Mouse (Mus musculus) myocyte (in vitro differentiated cells): ENCODE data around the gene Ulk4. TPM values are rescaled to one million over a fixed set of nuclear protein-coding genes. Genes with fewer than 3 reads are reported as not detected.

Experiments
- H3K27me3 ChIP-seq: one replicate; pipeline ENCODE4 v1.6.1; 2011; ENCODE audit not compliant: control insufficient read depth, insufficient read depth, insufficient read length
- H3K36me3 ChIP-seq: one replicate; pipeline ENCODE4 v1.6.1; 2011; ENCODE audit not compliant: control insufficient read depth, insufficient read depth
- H3K4me2 ChIP-seq: one replicate; pipeline ENCODE4 v1.6.1; 2011; ENCODE audit warnings: low read depth, control low read depth
- H3K4me3 ChIP-seq: one replicate; pipeline ENCODE4 v1.5.1; 2011; ENCODE audit warnings: mild to moderate bottlenecking, control low read depth, moderate library complexity
- H3K79me2 ChIP-seq: one replicate; pipeline ENCODE4 v1.6.1; 2011; ENCODE audit not compliant: control insufficient read depth, insufficient read depth
- H3ac ChIP-seq: one replicate; pipeline ENCODE4 v1.6.1; 2011; ENCODE audit not compliant: control insufficient read depth, insufficient read length
- CEBPB ChIP-seq: IDR thresholded peaks from 2 replicates; pipeline ENCODE4 v1.6.1; 2011; ENCODE audit warnings: mild to moderate bottlenecking, moderate library complexity; ENCODE audit not compliant: poor library complexity, insufficient read depth, severe bottlenecking
- E2F4 ChIP-seq: IDR thresholded peaks from one replicate; pipeline ENCODE4 v1.6.1; 2011; ENCODE audit warnings: mild to moderate bottlenecking, control low read depth, moderate library complexity; ENCODE audit not compliant: insufficient read depth
- MAX ChIP-seq: IDR thresholded peaks from one replicate; pipeline ENCODE4 v1.6.1; 2011; ENCODE audit warnings: low read depth, mild to moderate bottlenecking, control low read depth
- MYOD1 ChIP-seq, 3 experiments: IDR thresholded peaks; one replicate each; pipeline ENCODE4 v1.6.1; 2011; ENCODE audit warnings: control low read depth in 2 of 3, low read depth in 2 of 3, mild to moderate bottlenecking in 2 of 3, moderate library complexity in 1 of 3; ENCODE audit not compliant: insufficient read length in 2 of 3, control insufficient read depth in 1 of 3
- MYOG ChIP-seq, 3 experiments: IDR thresholded peaks; one replicate each; pipeline ENCODE4 v1.6.1; 2011; ENCODE audit warnings: control low read depth in 2 of 3, low read depth in 2 of 3, mild to moderate bottlenecking in 2 of 3; ENCODE audit not compliant: insufficient read length in 2 of 3, control insufficient read depth in 1 of 3, insufficient read depth in 1 of 3
- POLR2A ChIP-seq: IDR thresholded peaks from one replicate; pipeline ENCODE4 v1.6.1; 2011; ENCODE audit warnings: low read depth, mild to moderate bottlenecking, control low read depth, moderate library complexity; ENCODE audit not compliant: insufficient read length
- POLR2AphosphoS2 ChIP-seq: IDR thresholded peaks from one replicate; pipeline ENCODE4 v1.6.1; 2011; ENCODE audit warnings: low read depth, control low read depth; ENCODE audit not compliant: insufficient read length
- REST ChIP-seq: IDR thresholded peaks from one replicate; pipeline ENCODE4 v1.6.1; 2011; ENCODE audit warnings: mild to moderate bottlenecking, control low read depth, moderate library complexity; ENCODE audit not compliant: insufficient read depth, insufficient read length
- SRF ChIP-seq: IDR thresholded peaks from one replicate; pipeline ENCODE4 v1.6.1; 2011; ENCODE audit warnings: low read depth; ENCODE audit not compliant: control insufficient read depth, insufficient read length
- TCF12 ChIP-seq: IDR thresholded peaks from one replicate; pipeline ENCODE4 v1.6.1; 2011; ENCODE audit warnings: mild to moderate bottlenecking, control low read depth; ENCODE audit not compliant: poor library complexity, insufficient read depth, severe bottlenecking
- TCF3 ChIP-seq: IDR thresholded peaks from one replicate; pipeline ENCODE4 v1.6.1; 2011; ENCODE audit warnings: low read depth, control low read depth; ENCODE audit not compliant: insufficient read length
- USF1 ChIP-seq: IDR thresholded peaks from one replicate; pipeline ENCODE4 v1.6.1; 2011; ENCODE audit warnings: low read depth, mild to moderate bottlenecking, control low read depth, moderate library complexity
- polyA plus RNA-seq: library from polyadenylated mRNA; unstranded; fragments of >200 nt; fragmentation: generic; extraction: Trizol; gene quantifications from one replicate; pipeline ENCODE4 v1.2.1, GENCODE M21; 2012; ENCODE audit warnings: missing spikeins

Gene Ulk4
- polyA plus RNA-seq, 1 experiment = 0.85 TPM

- H3ac ChIP-seq = no peak overlapping the region
- TF ChIP-seq CEBPB = no peak
- TF ChIP-seq REST = no peak
- no peak for TF ChIP-seq POLR2A
- TF ChIP-seq POLR2AphosphoS2 = no peak
- no peak for TF ChIP-seq USF1
- TF ChIP-seq MYOD1 (IDR thresholded peaks at IDR 0.05; ENCODE audit: control insufficient read depth in 1 of 3, insufficient read length in 2 of 3, low read depth in 2 of 3) = no peak
- no peak for TF ChIP-seq SRF
- no peak for TF ChIP-seq E2F4
- TF ChIP-seq TCF12 = no peak
- no peak for TF ChIP-seq MAX
- no peak for TF ChIP-seq MYOG (IDR thresholded peaks at IDR 0.05; ENCODE audit: control insufficient read depth in 1 of 3, insufficient read depth in 1 of 3, insufficient read length in 2 of 3, low read depth in 2 of 3)
- TF ChIP-seq TCF3 = no peak
- H3K79me2 ChIP-seq = peaks cover 10% of the 10 kb centered on the region
Observed at GRCm38 (mm10) chr9:121286325-121286901, 9.4 kb upstream of the Ulk4 start.

GRCm38 (mm10) chr9:121285341-121286324, 8.6 kb upstream of the Ulk4 start:
- Histone ChIP-seq H3K79me2 (peaks cover 10% of the 10 kb centered on the region), H3K4me3 (peak overlapping the region; percentile 58), H3K27me3 (no peaks in the 10 kb centered on the region), H3K36me3 (no peaks in the 10 kb centered on the region), H3ac (no peak overlapping the region), H3K4me2 (peak overlapping the region; percentile 94)
- TF ChIP-seq E2F4 = no peak
- peak; percentile 76 for TF ChIP-seq POLR2AphosphoS2
- TF ChIP-seq POLR2A = peak; percentile 79
- no peak for TF ChIP-seq REST
- no peak for TF ChIP-seq SRF
- peak; percentile 31 for TF ChIP-seq MAX
- TF ChIP-seq MYOG (IDR thresholded peaks at IDR 0.05; ENCODE audit: control insufficient read depth in 1 of 3, insufficient read depth in 1 of 3, insufficient read length in 2 of 3, low read depth in 2 of 3) = no peak
- peak; percentile 41; the same call in 1 of the 2 replicates for TF ChIP-seq CEBPB
- no peak for TF ChIP-seq TCF3
- TF ChIP-seq MYOD1 (IDR thresholded peaks at IDR 0.05; ENCODE audit: control insufficient read depth in 1 of 3, insufficient read length in 2 of 3, low read depth in 2 of 3) = no peak
- no peak for TF ChIP-seq USF1
- no peak for TF ChIP-seq TCF12

More at GRCm38 (mm10) chr9:121286325-121286901, 9.4 kb upstream of the Ulk4 start:
- Histone ChIP-seq H3K4me2 (peak overlapping the region; percentile 94), H3K36me3 (no peaks in the 10 kb centered on the region), H3K27me3 (no peaks in the 10 kb centered on the region), H3K4me3 (peak overlapping the region; percentile 58)

- H3K4me2 ChIP-seq = peak overlapping the region; percentile 94
- no peak for TF ChIP-seq MAX
- no peak for TF ChIP-seq CEBPB
- TF ChIP-seq USF1 = no peak
- TF ChIP-seq TCF3 = no peak
- TF ChIP-seq TCF12 = no peak
- TF ChIP-seq REST = no peak
- TF ChIP-seq POLR2AphosphoS2 = no peak
- TF ChIP-seq E2F4 = no peak
- TF ChIP-seq SRF = no peak
- no peak for TF ChIP-seq MYOD1 (IDR thresholded peaks at IDR 0.05; ENCODE audit: control insufficient read depth in 1 of 3, insufficient read length in 2 of 3, low read depth in 2 of 3)
- no peak for TF ChIP-seq MYOG (IDR thresholded peaks at IDR 0.05; ENCODE audit: control insufficient read depth in 1 of 3, insufficient read depth in 1 of 3, insufficient read length in 2 of 3, low read depth in 2 of 3)
- TF ChIP-seq POLR2A = no peak
Observed at GRCm38 (mm10) chr9:121284422-121284821, 7.4 kb upstream of the Ulk4 start.

GRCm38 (mm10) chr9:121283620-121284185, 6.7 kb upstream of the Ulk4 start:
- Histone ChIP-seq H3K36me3 (no peaks in the 10 kb centered on the region), H3ac (no peak overlapping the region), H3K27me3 (no peaks in the 10 kb centered on the region), H3K4me2 (no peak overlapping the region), H3K79me2 (peaks cover 10% of the 10 kb centered on the region), H3K4me3 (no peak overlapping the region)
- TF ChIP-seq POLR2AphosphoS2 (no peak), CEBPB (no peak), TCF12 (no peak), POLR2A (no peak), MYOG (IDR thresholded peaks at IDR 0.05; ENCODE audit: control insufficient read depth in 1 of 3, insufficient read depth in 1 of 3, insufficient read length in 2 of 3, low read depth in 2 of 3) (no peak), E2F4 (no peak), TCF3 (no peak)

More at GRCm38 (mm10) chr9:121284422-121284821, 7.4 kb upstream of the Ulk4 start:
- H3K4me3 ChIP-seq = peak overlapping the region; percentile 58
- no peaks in the 10 kb centered on the region for H3K27me3 ChIP-seq
- no peak overlapping the region for H3ac ChIP-seq
- peaks cover 10% of the 10 kb centered on the region for H3K79me2 ChIP-seq
- no peaks in the 10 kb centered on the region for H3K36me3 ChIP-seq
